Mouse (Mus musculus): ENCODE data around the gene Fam71f1.
A peak's percentile ranks its signal among the peaks of the same experiment; 100 is the strongest.
"Not testable (repeated sequence)": the region's sequence is repeated elsewhere in the genome, so short reads cannot be mapped to it uniquely, and the experiment has no call there.

The Fam71f1 gene

GRCm38 (mm10) chr6:29326961-29327360 lies 8.0 kb downstream of the Fam71f1 start:
- no peak for DNase-seq (ENCODE audit: low spot score in 2 of 2)

- no peak for DNase-seq (ENCODE audit: low spot score in 2 of 2)
Measured at GRCm38 (mm10) chr6:29329514-29329913, 10.6 kb downstream of the Fam71f1 start.

GRCm38 (mm10) chr6:29346512-29346911 lies 27.6 kb downstream of the Fam71f1 start:
- not testable (repeated sequence) for DNase-seq (ENCODE audit: low spot score in 2 of 2)

GRCm38 (mm10) chr6:29347189-29347588 lies 28.2 kb downstream of the Fam71f1 start:
- DNase-seq (ENCODE audit: low spot score in 2 of 2), result no peak

GRCm38 (mm10) chr6:29347665-29348370 lies 28.9 kb downstream of the Fam71f1 start, which contains the start of gene Calu:
TSS of gene Calu (plus strand) at chr6:29348069.
- DNase-seq (ENCODE audit: low spot score in 2 of 2), result peak; percentile 100

GRCm38 (mm10) chr6:29348371-29348724 lies 29.4 kb downstream of the Fam71f1 start:
- DNase-seq (ENCODE audit: low spot score in 2 of 2), result no peak

GRCm38 (mm10) chr6:29351613-29352012 lies 32.7 kb downstream of the Fam71f1 start:
- no peak for DNase-seq (ENCODE audit: low spot score in 2 of 2)

GRCm38 (mm10) chr6:29352816-29353215 lies 33.9 kb downstream of the Fam71f1 start:
- DNase-seq (ENCODE audit: low spot score in 2 of 2), result no peak

GRCm38 (mm10) chr6:29359386-29359785 lies 40.4 kb downstream of the Fam71f1 start:
- DNase-seq (ENCODE audit: low spot score in 2 of 2), result no peak

- no peak for DNase-seq (ENCODE audit: low spot score in 2 of 2)
Measured at GRCm38 (mm10) chr6:29360211-29360610, 41.3 kb downstream of the Fam71f1 start.

GRCm38 (mm10) chr6:29362246-29363128 lies 43.5 kb downstream of the Fam71f1 start:
- no peak for DNase-seq (ENCODE audit: low spot score in 2 of 2)

- no peak for DNase-seq (ENCODE audit: low spot score in 2 of 2)
Measured at GRCm38 (mm10) chr6:29363129-29363515, 44.2 kb downstream of the Fam71f1 start.

GRCm38 (mm10) chr6:29365277-29365676 lies 46.3 kb downstream of the Fam71f1 start:
- DNase-seq (ENCODE audit: low spot score in 2 of 2), result no peak

GRCm38 (mm10) chr6:29377386-29377785 lies 58.4 kb downstream of the Fam71f1 start:
- no peak for DNase-seq (ENCODE audit: low spot score in 2 of 2)

- no peak for DNase-seq (ENCODE audit: low spot score in 2 of 2)
Measured at GRCm38 (mm10) chr6:29378678-29379077, 59.7 kb downstream of the Fam71f1 start.

GRCm38 (mm10) chr6:29379954-29380353 lies 61.0 kb downstream of the Fam71f1 start:
- DNase-seq (ENCODE audit: low spot score in 2 of 2), result no peak

GRCm38 (mm10) chr6:29382442-29382841 lies 63.5 kb downstream of the Fam71f1 start:
- no peak for DNase-seq (ENCODE audit: low spot score in 2 of 2)
